Mouse (Mus musculus) bone marrow macrophage, adult 2 months (primary cell): ENCODE measurements around the gene Cep70. TPM values are rescaled to one million over a fixed set of nuclear protein-coding genes. Genes with fewer than 3 reads are reported as not detected.

Source experiments
- H3K27ac ChIP-seq: 2 replicates; pipeline ENCODE4 v1.5.1; 2012; ENCODE audit warnings: low read depth, low read length; ENCODE audit not compliant: insufficient read depth
- H3K4me1 ChIP-seq: 2 replicates; pipeline ENCODE4 v1.6.1; 2012; ENCODE audit warnings: low read length; ENCODE audit not compliant: control insufficient read depth, insufficient read depth
- H3K4me3 ChIP-seq: 2 replicates; pipeline ENCODE4 v1.5.1; 2012; ENCODE audit warnings: mild to moderate bottlenecking, low read length, moderate library complexity; ENCODE audit not compliant: insufficient read depth
- CTCF ChIP-seq: IDR thresholded peaks from 2 replicates; pipeline ENCODE4 v1.5.1; 2012; ENCODE audit warnings: low read depth, mild to moderate bottlenecking, low read length, moderate library complexity
- POLR2A ChIP-seq: IDR thresholded peaks from 2 replicates; pipeline ENCODE4 v1.6.1; 2012; ENCODE audit warnings: mild to moderate bottlenecking, low read depth, low read length, borderline replicate concordance
- polyA plus RNA-seq: library from polyadenylated mRNA; stranded (reverse); fragments of >200 nt; gene quantifications from 2 replicates; pipeline ENCODE4 v1.2.4, GENCODE M21; 2012; ENCODE audit not compliant: missing spikeins, insufficient read depth, insufficient read length

Cep70 gene
- polyA plus RNA-seq, 1 experiment: 21.8 TPM

DNA sequence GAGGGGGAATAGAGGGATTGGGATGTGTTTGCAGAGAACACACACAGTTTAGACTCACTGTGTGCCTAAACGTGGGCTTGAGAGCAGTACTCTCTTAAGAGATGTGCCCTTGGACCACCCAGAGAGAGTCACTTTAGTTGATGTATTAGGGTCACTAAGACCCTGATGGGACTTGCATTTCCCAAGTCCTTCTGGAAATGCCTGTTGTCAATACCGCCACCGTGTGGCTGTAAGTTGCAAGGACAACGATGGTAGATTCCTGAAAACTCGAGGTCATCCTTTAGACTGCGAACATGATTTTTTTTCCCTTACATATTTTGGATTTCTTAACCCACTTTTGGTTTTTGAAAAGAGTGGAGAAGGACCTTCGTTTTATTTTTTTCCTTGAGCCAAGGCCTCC is 1.1 kb upstream of the Cep70 start:
- Histone ChIP-seq H3K4me1 (peaks cover 15% of the 10 kb centered on the region), H3K27ac (no peak overlapping the region), H3K4me3 (0 out of 2 replicates have a peak overlapping the region, but pooled peaks have one; percentile 14)
- no peak for TF ChIP-seq POLR2A
- no peak for TF ChIP-seq CTCF

DNA sequence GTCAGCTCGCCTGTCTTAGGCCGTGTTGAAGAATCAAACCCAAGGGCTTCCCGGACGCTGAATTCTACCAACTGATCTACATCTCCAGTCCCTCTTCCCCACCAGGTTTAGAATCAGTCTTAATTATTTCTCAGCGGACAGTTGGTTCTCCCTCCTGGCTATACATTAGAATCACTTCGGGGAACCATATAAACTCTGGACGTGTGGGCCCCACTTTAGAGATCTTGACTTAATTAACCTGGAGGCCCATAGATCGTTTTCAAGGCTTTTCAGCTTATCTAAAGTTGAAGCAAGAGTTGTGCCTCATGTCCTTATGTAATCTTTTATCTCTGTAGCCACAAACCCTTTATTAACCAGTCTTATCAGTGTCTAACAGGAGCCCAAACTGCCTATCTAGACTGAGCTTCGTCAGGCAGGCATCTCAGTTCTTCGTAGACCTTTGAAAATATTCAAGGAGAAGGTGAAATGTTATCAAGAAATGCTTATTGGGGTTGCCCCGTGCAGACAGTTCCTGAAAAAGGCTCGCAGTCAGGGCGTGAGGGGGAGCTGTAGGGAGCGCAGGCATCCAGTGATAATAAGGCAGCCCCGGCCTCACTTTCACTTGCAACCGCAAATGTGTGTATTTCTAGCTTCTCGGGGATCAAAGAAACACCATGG is 506 bp upstream of the Cep70 start:
- Histone ChIP-seq H3K4me3 (peak overlapping the region; percentile 72), H3K4me1 (peaks cover 15% of the 10 kb centered on the region), H3K27ac (peak overlapping the region; percentile 30)
- TF ChIP-seq CTCF (0 out of 2 replicates have a peak, but pooled peaks have one; percentile 19), POLR2A (no peak)

DNA sequence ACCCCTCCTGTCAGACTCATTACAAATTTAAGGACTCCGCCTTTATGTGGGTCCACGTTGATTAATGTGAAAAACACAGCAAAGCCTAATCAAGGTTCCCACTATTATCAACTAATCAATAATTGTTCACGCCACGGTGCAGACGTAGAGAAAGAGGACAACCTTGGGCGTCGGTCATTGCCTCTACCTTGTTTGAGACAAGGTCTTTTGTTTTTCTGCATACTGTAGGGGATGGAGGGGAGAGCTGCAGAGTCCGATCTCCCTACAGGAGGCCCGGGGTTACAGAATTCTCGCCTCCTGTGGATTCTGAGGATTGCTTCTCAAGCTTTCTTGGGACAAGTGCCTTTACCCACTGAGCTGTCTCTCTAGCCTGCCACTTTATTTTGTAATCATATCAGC is 727 bp downstream of the Cep70 start:
- Histone ChIP-seq H3K4me1 (peaks cover 25% of the 10 kb centered on the region), H3K27ac (no peak overlapping the region), H3K4me3 (peak overlapping the region; percentile 87)
- no peak for TF ChIP-seq CTCF
- no peak for TF ChIP-seq POLR2A

DNA sequence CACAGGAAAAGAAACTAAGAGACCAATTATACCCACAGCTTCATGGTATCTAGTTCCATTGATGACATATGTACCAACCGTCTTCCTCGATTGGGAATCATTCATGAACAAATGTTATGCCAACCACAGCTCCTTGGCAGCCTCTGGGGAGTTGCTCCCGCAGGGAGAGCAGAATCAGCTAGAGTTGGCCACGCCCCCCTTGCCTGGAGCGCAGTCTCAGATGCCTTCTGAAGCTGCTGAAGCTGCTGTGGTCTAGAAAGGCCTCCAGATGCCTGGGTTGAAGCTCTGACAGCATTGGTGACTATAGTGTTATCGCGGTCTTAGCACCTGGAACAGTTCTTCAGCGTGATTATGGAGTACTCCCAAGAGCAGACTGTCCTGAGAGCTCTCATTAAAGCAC is 5.1 kb downstream of the Cep70 start:
- TF ChIP-seq CTCF (no peak), POLR2A (no peak)
- no peak overlapping the region for H3K4me3 ChIP-seq
- no peak overlapping the region for H3K27ac ChIP-seq
- peaks cover 12% of the 10 kb centered on the region for H3K4me1 ChIP-seq

DNA sequence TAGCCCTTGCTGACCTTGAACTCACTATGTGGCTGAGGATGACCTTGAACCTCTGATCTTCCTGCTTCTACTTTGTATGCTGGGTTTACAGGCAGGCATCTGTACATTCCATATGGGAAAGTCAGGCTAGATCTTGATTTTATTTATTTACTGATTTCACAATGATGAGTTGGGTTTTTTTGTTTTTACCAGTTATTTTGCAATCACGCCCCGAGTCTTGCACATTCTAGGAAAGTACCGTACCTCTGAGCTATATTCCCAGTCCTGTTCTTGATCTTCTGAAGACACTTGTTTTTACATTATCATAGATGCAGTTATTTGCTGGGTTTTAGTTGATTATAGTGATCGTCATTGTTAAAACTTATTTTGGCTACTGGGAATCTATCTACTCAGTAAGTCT is 5.7 kb downstream of the Cep70 start:
- Histone ChIP-seq H3K27ac (no peak overlapping the region), H3K4me3 (no peak overlapping the region), H3K4me1 (peaks cover 12% of the 10 kb centered on the region)
- no peak for TF ChIP-seq POLR2A
- TF ChIP-seq CTCF: no peak

DNA sequence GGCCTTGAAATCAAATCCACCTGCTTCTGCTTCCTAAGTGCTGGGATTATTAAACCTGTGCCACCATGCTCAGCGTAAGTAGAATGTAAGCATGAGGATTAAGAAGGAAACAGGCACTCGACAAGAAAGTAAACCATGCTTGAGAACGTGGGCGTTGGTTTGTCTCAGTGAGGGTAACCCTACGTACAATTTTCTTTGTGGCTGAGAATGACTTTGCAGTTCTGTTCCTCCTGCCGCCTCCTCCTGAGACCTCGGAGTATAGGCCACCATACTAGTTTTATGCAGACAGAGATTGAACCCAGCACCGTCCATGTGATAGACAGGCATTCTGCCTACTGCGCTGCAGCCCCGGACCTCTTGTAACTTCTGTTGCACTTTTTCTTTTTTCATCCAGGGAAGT is 10.7 kb downstream of the Cep70 start:
- Histone ChIP-seq H3K4me1 (peaks cover 4% of the 10 kb centered on the region), H3K4me3 (no peak overlapping the region), H3K27ac (no peak overlapping the region)
- TF ChIP-seq POLR2A (no peak), CTCF (no peak)

DNA sequence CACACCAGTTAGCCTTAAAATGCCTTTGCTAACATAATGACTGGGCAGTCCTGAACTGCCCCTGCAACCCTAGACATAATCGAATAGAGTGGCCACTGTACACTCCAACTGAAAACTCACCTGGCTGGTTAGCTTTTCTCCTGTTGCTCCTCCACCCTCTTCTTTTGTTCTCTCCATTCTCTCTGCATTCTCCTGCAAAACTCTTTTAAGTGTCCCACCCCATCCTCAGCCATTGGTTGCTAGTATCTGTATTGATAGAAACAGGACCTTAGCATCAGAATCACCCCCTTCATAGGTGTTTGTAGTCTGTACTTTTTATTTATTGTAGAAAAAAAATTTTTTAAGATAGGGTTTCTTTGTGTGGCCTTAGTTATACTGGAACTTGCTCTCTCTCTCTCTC is 13.0 kb downstream of the Cep70 start:
- Histone ChIP-seq H3K4me1 (peaks cover 4% of the 10 kb centered on the region; the same call in 1 of the 2 replicates), H3K4me3 (no peak overlapping the region), H3K27ac (no peak overlapping the region)
- TF ChIP-seq POLR2A: no peak
- no peak for TF ChIP-seq CTCF

DNA sequence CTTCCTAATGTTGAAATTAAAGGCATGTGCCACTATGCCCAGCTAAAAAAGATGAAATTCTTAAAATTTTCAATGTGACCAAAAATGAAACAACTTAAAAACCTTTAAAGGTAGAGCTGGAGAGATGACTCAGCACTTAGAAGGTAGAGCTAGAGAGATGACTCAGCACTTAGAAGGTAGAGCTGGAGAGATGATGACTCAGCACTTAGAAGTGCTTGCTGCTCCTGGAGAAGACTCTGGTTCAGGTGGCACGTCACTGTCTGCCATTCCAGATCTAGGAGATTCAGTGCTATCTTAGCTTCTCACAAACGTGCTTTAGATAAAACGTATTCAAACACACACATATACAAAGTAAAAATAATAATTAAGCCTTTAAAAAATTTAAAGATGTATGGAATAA is 13.7 kb downstream of the Cep70 start:
- no peak overlapping the region for H3K4me3 ChIP-seq
- no peak overlapping the region for H3K27ac ChIP-seq
- TF ChIP-seq CTCF (no peak), POLR2A (no peak)
- peaks cover 4% of the 10 kb centered on the region; the same call in 1 of the 2 replicates for H3K4me1 ChIP-seq

DNA sequence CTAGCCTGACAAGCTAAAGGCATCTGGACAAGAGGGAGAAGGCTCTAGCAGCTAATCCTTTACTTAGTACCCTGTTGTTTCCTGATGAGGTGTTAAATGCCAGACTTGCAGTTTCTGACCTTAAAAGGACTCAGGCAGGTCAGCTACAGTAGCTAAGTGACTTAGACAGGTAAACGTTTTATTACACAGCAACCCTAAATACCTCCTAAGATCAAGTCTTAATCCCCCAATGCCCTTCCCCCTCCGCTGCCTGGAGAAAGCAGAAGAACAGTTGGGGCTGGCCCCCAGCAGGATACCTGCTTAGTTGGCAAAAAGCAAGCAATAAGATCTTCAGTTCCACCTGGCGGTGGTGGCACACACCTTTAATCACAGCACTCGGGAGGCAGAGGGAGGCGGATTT is 15.7 kb downstream of the Cep70 start:
- no peak overlapping the region for H3K4me3 ChIP-seq
- H3K27ac ChIP-seq: no peak overlapping the region
- TF ChIP-seq CTCF: no peak
- TF ChIP-seq POLR2A: no peak
- peaks cover 4% of the 10 kb centered on the region; the same call in 1 of the 2 replicates for H3K4me1 ChIP-seq

DNA sequence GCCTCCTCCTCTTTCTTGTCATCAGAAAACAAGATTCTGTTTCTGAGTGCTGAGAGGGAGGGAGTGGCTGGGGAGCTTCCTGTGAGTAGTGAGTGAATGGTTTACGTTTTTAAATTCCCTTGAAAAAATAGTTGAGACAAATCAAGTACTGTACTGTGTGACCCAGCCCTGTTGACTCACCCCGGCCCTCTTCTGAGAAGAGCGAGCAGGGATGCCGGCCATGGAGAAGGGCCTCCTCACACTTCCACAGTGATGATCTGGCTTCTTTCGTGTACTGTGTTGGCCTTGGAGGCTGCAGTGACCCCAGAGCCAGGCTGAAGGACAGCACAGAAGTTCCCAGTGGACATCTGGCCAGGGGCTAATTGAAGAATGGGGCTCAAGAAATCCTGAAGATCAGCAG is 61.1 kb downstream of the Cep70 start:
- H3K4me3 ChIP-seq: no peak overlapping the region
- TF ChIP-seq POLR2A: no peak

More for the DNA sequence above, 61.1 kb downstream of the Cep70 start:
- Histone ChIP-seq H3K4me1 (peaks cover 4% of the 10 kb centered on the region; the same call in 1 of the 2 replicates), H3K27ac (no peak overlapping the region)
